Mouse (Mus musculus): ENCODE data around the gene Plcz1. TPM values are rescaled to one million over a fixed set of nuclear protein-coding genes. Genes with fewer than 3 reads are reported as not detected.

Gene Plcz1
- polyA plus RNA-seq (2012; rRNA removed) = not detected in 2 replicates

DNA sequence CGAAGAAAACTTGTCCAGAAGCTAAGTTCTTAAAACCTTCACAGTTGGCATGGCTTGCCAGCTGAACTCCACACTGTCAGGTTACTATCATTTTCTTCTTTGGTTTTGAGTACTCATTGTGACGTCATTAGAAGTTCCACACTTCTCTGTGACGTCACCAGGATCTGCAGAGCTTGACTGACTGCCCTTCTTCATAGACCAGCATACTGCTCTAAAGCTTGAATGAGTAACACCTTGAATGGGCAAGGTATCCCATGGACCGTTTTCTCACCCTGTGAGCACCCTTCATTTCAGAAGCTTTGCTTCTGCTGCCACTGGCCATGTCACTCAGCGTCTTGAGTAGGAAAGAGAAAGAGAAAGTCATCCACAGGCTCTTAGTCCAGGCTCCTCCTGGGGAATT lies at the start of gene Plcz1:
Plcz1 (minus strand) TSS at position 101 of the 400 bp plus-strand sequence.
- no peak for DNase-seq (ENCODE audit: low read depth, low spot score)
- WGBS = 92% methylated on average over 5 of the region's 5 CpGs

DNA sequence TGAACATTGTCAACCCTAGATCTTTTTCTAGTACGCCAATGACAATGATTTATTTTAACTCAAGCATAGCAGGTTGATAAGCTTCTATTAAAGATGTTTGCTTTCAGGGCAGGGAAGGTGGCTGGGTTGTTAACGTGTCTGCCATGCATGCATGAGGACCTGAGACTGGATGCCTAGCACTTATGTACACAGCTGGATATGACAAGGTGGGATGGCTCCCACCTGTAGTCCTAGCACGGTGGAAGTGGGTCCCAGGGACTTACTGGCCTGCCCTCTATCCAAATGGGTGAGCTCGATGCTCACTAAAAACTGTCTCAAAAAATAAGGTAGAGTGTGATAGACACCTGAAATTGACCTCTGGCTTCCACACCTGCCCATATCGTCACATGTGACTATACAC lies 48.6 kb upstream of the Plcz1 start:
- 39% methylated on average over 5 of the region's 5 CpGs for WGBS
- no peak for DNase-seq (ENCODE audit: low read depth, low spot score)

DNA sequence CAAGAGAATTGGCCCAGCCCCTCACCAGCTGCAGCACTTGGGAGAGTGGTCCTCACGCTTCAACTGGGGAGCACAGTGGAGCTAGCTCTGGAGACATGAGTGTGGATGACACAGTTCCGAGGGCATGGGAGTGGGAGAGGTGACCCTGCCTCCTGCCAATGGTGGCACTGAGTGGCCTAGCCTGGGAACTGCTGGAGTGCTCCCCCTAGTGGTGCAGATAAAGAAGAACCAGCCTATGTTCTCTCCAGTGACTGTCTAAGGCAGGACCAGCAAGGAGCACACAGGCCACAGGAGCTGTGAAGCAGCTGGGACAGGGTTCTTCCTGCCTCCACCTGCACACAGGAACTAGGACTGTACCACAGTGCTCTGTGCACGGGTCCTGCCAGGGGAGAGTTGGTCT lies 40.5 kb upstream of the Plcz1 start:
- 89% methylated on average over 3 of the region's 3 CpGs for WGBS
- DNase-seq (ENCODE audit: low read depth, low spot score) = no peak

DNA sequence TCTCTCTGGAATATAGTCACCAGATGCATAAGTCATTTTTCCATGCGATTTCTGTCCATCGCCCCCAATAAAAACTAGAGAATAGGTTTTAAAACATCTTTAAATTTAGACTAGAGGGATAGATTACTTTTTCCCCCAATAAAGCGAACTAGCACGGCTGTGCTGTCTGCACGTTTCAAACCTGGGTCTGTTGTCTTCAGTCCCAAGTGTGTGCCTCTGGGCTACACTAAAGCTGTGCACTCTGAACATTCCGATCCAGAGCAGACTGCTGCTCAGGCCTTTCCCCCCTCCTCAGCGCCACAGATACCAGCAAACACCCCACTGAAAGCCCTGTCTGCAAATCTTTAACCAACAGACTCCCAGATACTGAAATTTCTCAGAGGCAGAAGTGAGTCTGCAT lies 39.7 kb upstream of the Plcz1 start:
- WGBS = 74% methylated on average over 7 of the region's 7 CpGs
- no peak for DNase-seq (ENCODE audit: low read depth, low spot score)

DNA sequence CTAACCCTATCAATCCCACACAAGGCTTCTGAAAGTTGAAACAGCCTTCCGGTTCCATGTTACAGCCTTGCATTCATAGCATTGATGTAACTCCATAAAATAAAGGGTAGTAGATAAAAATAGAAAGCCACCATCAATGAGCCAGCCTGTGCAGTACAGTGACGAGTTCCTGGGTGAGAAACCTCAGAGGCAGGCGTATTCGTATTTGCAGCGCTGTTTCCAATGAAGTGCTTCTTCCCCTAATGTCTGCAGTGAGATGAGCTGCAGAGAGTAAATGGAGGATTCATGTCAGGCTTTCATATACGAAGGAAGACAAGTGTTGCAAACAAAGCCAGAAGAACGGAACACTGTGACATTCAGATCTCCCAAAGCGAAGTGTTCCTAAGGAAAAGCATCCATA lies 27.9 kb upstream of the Plcz1 start:
- WGBS = 87% methylated on average over 8 of the region's 8 CpGs
- no peak for DNase-seq (ENCODE audit: low read depth, low spot score)

DNA sequence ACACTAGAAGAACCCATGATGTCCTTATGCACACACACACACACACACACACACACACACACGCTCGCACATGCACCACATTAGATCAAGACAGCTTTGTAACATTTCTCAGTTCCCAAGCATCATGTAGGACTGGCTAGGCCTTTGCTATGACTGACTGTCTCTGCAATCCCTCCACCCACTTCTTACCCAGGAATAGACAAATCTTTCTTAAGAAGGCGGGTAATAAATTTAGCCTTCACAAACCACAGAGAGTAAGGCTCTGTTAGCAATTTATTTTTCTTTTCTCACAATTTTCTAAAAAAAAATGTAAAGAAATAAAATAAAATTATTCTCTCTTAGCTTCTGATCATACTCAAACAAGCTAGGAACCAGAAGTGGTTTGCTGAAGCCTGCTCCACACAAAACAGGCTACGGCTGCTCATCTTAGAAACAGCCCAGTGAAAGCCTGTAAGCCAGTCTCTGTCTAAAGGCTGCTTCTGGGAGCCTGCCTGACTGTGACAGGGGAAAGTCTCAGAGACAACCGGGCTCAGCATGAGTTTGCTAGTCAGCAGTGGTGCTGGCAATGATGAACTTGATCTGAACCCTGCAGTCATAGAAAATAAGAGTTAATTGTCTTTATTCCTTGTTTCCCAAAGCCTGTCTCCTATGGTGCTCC lies 13.1 kb upstream of the Plcz1 start:
- no peak for DNase-seq (ENCODE audit: low read depth, low spot score)
- 84% methylated on average over 5 of the region's 5 CpGs for WGBS

DNA sequence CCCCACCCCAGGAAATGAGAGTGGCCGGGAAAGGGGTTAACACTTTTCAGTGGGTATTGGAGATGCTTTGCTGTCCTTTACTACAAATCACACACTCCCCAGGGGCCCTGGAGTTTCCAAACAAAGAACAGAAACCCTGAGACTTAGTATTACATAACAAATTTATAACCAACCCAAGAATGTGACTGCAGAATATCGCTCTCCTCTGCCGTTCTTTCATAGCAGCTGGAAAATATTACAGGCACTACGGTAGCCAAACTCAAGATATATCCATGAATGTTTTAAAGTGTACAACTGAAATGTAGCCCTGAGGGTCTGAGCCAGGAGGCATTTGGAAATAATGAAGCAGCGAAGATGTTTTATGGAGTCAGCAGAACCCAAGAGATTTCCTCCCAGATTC lies 10.2 kb upstream of the Plcz1 start:
- WGBS = 72% methylated on average over 5 of the region's 5 CpGs
- DNase-seq (ENCODE audit: low read depth, low spot score) = no peak

DNA sequence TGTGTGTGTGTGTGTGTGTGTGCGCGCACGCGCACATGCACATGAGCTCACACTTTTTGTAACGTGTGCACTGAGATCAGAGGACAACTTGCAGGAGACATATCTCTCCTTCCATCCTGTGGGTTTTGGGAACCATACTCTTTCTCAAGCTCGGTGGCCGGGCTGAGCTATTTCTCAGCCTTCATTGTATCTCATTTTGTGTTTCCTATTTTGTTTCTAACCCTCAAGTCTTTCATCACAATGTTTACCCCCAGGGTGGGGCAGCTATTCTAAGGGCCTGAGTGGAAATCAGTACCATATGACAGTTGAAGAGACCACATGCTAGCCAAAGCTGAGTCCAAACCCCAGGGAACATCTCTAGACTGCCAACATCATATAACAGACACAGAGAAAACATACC lies 305 bp downstream of the Plcz1 start, which contains the start of gene Capza3:
Capza3 (plus strand) TSS at position 301 of the 400 bp plus-strand sequence.
- DNase-seq (ENCODE audit: low read depth, low spot score) = no peak
- WGBS = 96% methylated on average over 7 of the region's 7 CpGs

DNA sequence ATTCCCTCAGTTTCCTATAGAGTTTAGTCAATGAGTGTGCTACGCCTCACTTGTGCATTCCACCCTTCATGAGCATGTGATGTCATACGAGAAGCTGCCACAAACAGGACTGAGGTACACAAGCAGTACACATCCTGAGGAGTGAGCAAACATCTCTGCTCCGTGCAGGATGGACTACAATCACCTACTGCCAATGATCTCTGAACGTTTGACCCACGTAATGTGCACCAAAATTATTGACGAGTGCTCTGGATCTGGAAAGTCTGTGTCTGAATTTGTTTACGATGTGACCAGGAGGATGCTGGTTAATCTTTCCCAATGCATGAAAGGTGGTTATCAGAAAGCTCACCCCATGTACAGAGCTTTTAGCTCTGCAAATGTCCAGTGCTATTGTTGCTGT lies 16.9 kb downstream of the Plcz1 start:
- DNase-seq (ENCODE audit: low read depth, low spot score) = no peak
- 65% methylated on average over 7 of the region's 7 CpGs for WGBS

DNA sequence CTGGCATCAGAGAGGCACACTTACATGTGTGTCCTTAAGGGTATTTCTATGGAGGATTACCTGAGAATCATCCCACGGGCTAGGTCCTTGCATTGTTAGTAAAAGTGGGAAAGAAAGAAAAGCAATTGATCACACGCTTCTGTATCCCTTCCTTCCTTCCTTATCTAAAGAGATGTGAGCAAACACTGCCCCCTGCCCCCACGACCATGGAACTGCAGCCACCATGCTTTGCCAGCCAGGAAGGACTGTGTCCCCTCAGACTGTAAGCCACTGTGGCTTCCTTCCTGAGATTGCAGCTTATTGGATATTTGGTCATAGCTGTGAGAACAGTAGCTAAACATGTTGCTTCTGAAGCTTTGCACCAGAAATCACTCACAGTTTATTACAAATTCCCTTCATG lies 36.1 kb downstream of the Plcz1 start:
- no peak for DNase-seq (ENCODE audit: low read depth, low spot score)
- WGBS = 83% methylated on average over 3 of the region's 3 CpGs

DNA sequence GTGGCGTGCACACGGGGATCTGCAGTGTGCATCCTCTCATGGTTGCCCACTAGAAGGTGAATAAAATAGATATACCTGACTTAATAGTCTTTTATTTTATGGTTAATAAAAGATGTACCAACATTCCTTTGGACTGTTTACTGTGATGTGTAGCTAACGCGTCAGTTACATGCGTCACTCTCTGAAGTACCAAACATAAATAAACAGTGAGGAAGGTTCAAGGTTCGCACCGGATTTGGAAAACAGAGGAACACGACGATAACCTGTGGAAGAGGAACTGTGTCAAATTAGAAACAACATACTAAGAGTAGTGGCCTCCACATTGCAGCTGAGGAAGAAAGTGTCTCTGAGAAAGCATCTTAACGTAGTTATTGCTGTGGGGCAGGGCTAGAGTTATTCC lies 51.7 kb downstream of the Plcz1 start:
- WGBS = 80% methylated on average over 10 of the region's 10 CpGs
- no peak for DNase-seq (ENCODE audit: low read depth, low spot score)

DNA sequence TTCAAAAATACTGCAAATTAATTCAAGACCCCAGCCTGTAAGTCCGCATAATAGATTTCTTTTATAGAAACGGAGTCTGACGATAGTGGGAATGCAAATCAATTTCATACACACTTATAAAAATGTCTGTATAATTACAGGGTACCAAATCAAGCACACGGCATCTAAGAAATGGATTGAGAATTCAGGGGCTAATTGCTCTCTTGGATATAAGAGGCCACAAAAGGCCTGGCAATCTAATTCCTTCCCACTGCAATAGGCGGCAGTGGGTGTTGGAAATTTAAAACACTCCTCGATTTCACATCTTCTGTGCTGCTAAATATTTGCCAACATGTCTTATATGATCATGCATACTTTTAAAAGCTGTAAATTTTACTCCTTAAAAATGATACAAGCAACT lies 52.2 kb downstream of the Plcz1 start:
- no peak for DNase-seq (ENCODE audit: low read depth, low spot score)
- WGBS = 90% methylated on average over 6 of the region's 6 CpGs

DNA sequence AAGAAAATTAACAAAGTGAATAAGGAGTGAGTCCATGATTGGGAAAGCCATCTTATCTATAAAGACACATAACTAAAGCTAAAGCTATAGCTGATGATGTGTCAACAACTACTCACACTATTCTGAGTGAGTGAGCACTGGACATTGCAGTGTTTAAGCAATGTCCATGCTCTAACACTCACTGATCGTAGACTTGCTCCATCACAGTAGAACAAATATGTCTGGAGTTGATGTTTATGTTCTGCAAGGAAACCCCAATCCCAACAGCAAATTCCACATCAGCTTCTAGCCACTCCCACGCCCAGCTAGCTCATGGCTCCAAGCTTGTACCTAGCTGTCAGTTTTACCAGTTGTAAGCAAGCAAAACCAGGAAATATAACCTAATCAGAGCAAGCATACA lies 54.7 kb downstream of the Plcz1 start:
- WGBS = 64% methylated on average over 2 of the region's 2 CpGs
- DNase-seq (ENCODE audit: low read depth, low spot score) = no peak

DNA sequence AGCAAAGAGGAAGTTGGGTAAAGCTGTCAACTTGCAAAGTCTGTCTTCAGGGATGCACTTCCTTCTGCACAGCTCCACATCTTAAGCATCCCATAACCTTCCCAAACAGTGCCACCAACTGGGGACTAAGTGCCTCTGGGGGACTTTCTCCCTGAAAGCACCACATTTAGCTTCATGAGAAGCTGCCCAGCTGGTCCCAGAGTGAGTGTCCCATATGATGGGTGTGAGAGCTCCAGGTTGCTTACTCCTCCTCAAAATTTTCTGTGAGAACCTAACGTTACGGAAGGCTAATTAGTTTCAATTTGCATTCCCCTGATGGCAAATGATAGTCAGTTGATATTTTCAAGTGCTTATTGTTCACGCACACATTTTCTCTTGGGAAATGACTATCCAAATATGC lies 57.2 kb downstream of the Plcz1 start:
- WGBS = 94% methylated on average over 3 of the region's 3 CpGs
- DNase-seq (ENCODE audit: low read depth, low spot score) = no peak

DNA sequence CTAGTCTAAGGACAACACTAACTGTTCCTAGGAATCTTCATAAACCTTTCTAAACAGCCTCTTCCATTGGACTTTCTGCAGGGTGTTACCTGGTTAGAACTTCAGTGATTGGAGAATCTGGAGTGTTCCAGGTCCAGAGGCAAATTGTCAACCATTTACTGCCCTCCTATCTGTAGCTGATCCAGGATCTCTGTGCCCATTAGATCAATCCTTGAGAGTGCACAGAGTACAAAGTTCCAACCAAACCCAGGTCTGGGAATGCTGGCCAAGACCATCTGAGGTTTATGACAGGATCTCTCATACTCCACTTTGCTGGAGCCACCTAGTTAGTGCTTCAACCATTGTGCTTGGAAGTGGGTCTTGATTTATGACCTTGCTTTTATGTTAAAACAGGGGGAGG lies 60.2 kb downstream of the Plcz1 start:
- peak; percentile 4 for DNase-seq (ENCODE audit: low read depth, low spot score)

DNA sequence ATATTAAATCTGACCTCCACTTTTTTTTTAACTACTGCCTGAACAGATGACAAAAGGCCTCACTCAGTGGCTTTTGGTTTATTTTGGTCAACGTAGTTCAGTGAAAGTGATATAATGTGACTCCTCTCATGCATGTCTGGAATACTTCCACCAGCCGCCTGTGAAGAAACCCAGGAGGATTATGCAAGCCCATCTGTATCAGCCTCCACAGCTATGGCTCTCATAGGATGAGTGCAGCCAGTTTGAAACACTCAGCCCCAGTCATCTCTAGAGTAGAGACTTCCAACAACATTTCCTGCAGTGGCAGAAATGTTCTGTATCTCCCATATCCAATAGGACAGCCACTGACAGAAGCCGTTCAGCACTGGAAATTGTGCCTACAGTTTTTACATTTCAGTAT lies 63.1 kb downstream of the Plcz1 start:
- 69% methylated on average over 3 of the region's 3 CpGs for WGBS

DNA sequence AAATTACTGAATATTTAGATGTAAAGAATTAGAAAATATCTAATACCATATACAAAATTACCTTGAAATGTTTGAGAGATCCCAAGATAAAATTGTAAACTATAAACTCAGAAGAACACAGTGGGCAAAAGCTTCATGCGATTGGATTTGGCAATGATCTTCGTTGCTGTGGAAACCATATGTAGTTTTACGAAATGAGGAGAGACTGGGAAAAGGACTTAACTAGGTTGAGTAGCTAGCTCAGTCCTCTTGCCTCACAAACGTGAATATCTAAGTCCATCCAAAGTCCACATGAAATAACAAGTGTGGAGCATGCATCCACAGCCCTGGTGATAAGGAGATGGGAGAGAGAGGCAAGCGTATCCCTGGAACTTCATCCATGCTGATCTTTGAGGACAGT lies 66.6 kb downstream of the Plcz1 start:
- DNase-seq (ENCODE audit: low read depth, low spot score) = no peak
- 78% methylated on average over 5 of the region's 5 CpGs for WGBS

More for the DNA sequence above, 63.1 kb downstream of the Plcz1 start:
- DNase-seq (ENCODE audit: low read depth, low spot score) = no peak

DNA sequence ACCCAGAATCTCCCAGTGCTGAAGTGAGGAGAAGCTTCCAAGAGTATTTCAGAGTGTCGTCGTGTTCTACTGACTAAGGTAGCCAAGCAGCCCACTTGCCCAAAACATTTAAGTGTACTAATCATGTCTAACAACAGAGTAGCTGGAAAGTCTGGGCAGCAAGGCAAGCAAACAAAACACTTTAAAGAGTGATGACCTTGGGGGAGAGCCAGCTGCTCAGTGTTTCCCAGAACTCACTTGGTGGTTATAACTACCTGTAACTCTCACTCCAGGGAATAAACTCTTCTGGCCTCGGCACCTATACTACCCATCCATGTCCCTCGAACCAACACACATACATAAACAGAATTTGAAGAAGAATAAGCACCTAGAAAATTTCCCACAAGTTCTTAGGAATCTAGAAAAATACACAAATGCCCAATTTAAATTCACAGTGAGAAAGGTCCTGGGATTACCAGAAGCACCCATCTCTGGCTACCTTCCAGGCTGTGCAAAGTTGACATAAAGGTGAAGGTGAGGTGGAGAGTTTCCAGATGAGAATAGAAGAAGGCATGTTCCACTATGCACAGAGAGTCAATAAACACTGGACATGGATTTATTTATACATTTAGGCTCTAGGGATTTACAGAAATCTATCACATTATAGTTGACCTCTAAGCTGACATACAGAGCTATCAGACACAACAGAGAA lies 69.5 kb downstream of the Plcz1 start:
- DNase-seq (ENCODE audit: low read depth, low spot score) = no peak
- 58% methylated on average over 4 of the region's 4 CpGs for WGBS

DNA sequence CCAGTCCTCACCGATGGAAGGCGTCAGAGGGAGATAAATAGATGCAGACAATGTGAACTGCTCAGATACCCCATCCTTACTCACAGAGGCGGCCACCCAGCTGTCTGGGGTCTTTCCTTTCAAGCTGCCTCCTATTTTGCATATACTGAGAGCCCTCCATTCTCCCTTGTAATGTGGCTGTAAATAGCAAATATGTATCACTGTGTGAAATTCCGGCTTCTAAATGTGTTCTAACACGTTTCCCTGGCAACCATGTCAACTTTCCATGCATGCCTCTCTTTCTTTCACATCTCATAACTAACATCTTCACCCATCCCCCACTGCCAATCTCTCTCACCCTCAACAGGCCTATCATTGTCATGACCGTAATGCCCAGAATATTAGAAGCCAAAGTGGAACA lies 74.6 kb downstream of the Plcz1 start:
- DNase-seq (ENCODE audit: low read depth, low spot score) = no peak
- WGBS = 78% methylated on average over 6 of the region's 6 CpGs

DNA sequence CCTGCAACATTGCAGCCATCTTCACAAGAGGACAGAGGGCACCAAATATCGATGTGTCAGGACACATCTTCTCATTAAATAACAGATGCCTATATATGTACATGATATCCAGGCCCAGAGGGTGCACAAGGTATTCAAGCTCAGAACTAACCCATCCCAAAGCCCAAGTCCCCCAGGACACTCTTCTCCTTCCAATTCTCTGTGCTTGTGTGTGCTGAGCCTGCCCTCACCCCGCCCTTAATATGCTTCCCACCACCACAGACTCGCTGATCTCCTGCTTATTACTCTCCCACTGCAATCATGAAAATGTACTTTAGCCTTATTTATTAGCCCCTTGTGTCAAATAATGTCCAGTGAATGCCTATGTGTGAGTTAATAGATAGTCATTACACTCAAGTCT lies 76.4 kb downstream of the Plcz1 start:
- WGBS = 71% methylated on average over 3 of the region's 3 CpGs
- no peak for DNase-seq (ENCODE audit: low read depth, low spot score)

DNA sequence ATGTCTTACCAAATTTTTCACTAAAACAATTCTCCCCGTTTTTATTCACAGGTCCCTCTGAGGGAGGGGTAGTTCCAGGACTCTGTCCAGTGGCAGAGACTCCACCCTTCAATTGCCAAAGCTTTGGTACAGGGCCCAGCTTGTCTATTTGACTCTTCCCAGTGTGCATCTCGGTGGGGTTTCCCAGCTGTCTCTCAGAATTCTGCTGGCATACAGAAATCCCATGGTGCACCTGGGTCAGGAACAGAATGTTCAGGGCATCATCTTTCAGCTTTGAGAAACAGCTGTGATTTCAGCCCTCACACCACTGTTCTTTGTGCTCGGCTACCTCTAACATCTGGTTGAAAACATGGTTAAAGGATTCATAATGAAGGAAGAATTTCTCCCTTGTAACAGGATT lies 77.5 kb downstream of the Plcz1 start:
- 66% methylated on average over 3 of the region's 3 CpGs for whole genome bisulfite sequencing
- DNase-seq (ENCODE audit: low read depth, low spot score) = no peak

Data from large intestine, adult 2 months (tissue).